Mouse (Mus musculus): Measurements from ENCODE around the gene Klf15.

Klf15 gene

GRCm38 (mm10) chr6:90462181-90462706 lies at the start of gene Klf15:
Gene Klf15 (plus strand): TSS chr6:90462576.
- DNase-seq (ENCODE audit: low read depth, low spot score), result peak; percentile 65

DNA sequence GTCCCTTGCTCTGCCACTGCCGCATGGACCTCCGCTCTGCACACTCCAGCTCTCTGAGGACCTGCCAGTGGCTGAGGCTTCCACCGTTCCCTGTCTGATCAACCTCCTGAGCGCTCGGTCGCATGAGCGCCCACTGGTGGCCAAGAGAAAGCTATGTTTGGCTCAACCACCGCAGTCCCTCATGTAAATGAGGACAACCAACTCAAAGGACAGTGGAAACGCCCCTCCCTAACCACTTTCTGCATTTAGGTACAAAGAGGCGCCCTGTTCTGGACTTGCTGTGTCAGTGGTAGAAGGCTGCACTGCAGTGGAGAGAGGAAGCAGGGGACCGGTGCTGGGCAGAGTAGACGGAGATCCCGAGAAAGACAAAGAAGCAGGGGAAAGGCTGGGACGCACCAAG lies 39.8 kb upstream of the Klf15 start:
- peak; percentile 53 for DNase-seq (ENCODE audit: low read depth, low spot score)

GRCm38 (mm10) chr6:90425361-90425760 lies 37.0 kb upstream of the Klf15 start:
- DNase-seq (ENCODE audit: low read depth, low spot score), result no peak

DNA sequence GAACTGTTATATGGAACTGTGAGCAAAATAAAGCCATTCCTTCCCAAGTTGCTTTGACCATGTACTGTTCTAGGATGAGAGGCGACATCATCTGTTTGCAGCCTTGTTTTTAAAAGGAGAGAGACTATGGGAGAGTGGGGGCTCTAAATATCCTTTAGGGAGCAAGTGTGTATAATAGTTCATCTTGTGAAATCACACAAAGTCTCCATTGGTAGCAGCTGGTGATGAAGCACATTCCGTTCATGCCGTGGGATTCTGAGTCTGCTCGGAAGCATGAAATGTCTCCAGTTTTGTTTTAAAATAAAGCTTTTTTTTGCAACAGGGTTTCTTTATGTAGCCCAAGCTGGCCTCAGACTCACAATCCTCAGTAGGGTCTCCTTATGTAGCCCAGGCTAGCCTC lies 36.4 kb upstream of the Klf15 start:
- no peak for DNase-seq (ENCODE audit: low read depth, low spot score)

- peak; percentile 30 for DNase-seq (ENCODE audit: low read depth, low spot score)
Observed at GRCm38 (mm10) chr6:90428380-90428974, 33.9 kb upstream of the Klf15 start, which contains the start of gene Cfap100. Gene Cfap100 (minus strand): TSS chr6:90428797.

DNA sequence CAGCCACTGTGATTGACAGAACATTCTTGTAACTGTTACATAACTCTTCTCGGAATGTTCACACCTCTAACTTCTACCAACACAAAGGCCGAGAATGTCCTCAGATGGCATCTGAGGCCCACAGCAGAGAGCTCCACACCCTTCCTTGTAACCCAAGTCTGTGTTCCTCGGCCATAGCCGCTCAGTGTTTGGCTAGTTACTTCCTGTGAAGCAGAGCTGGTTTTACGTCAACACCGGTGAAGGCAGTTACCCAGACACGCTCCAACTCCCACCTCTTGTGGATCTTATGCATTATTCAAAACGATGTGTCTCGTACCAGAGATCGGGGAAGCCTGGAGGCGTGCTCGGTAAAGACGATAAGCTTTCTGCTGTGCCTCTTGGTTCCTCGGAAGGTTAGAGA lies 32.5 kb upstream of the Klf15 start:
- DNase-seq (ENCODE audit: low read depth, low spot score), result no peak

GRCm38 (mm10) chr6:90431487-90431886 lies 30.9 kb upstream of the Klf15 start:
- no peak for DNase-seq (ENCODE audit: low read depth, low spot score)

DNA sequence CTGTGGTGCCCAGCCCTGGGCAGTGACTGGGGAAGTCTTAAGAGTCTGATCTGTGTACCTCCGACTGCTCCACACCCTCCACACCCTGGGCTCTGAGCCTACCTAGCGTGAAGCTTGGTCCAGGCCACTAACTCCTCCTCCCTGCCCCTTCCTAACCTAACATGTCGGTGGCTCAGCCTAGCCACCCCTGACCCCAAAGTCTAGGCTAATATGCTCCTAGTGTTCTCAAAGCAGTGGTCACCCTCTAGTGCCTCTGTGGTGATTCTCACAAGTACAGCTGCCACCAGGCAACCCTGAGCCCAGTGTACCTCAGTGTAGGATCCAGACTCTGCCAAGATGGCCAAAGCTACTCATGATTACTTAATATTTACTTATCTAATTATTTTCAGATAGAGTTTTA lies 27.7 kb upstream of the Klf15 start:
- DNase-seq (ENCODE audit: low read depth, low spot score), result no peak

DNA sequence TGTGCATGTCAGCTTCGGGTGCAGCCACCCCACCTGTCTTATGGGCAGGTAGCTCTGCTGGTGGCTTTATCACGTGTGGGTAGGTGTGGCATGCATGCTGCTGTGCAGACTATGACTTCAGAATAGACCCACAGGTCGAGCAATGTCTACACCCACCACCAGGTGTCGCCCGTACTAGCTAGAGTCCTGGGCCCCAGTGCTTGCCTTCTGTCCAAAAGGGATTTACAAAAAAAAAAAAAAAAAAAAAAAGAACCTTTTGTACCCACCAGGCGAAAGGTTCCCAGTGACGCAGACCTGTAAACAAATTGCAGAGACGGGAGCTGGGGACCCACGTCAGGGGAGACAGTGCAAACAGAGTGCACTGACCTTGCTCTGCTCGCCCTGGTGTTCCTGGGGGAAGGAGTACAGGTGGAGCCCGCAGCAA lies 27.2 kb upstream of the Klf15 start:
- no peak for DNase-seq (ENCODE audit: low read depth, low spot score)

- no peak for DNase-seq (ENCODE audit: low read depth, low spot score)
Observed at GRCm38 (mm10) chr6:90436192-90436907, 26.0 kb upstream of the Klf15 start.

DNA sequence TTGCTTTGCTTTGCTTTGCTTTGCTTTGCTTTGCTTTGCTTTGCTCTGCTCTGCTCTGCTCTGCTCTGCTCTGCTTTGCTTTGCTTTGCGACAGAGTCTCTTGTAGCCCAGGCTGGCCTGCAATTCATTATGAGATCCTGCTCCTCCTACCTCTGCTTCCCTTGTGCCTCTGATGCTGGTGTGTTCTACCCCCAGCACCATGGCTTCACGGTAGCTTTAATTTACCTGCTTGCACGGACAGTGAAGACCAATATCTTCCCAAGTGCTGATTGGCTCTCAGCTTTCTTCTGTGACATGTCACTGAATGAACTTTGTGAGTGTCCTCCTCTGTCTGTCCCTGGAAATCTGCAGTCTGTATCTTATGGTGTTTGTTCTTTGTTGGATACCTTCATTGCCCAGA lies 25.3 kb upstream of the Klf15 start:
- no peak for DNase-seq (ENCODE audit: low read depth, low spot score)

GRCm38 (mm10) chr6:90446883-90447282 lies 15.5 kb upstream of the Klf15 start:
- DNase-seq (ENCODE audit: low read depth, low spot score), result no peak

DNA sequence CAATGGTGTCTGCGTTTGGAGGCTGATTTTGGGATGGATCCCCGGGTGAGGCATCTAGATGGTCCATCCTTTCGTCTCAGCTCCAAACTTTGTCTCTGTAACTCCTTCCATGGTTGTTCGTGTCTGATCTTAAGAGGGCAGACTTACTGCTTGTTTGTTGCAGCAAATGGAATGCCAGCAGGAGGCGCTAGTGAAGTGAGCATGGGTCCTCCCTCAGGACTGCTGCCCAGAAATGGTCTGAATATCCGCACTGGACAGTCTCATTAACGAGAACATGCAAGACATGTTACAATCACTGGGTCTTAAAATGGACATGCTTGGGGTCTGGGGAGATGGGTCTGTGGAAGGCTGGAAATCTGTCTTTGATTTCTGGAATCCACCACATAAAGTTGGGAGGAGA lies 12.2 kb upstream of the Klf15 start:
- DNase-seq (ENCODE audit: low read depth, low spot score), result peak; percentile 46

DNA sequence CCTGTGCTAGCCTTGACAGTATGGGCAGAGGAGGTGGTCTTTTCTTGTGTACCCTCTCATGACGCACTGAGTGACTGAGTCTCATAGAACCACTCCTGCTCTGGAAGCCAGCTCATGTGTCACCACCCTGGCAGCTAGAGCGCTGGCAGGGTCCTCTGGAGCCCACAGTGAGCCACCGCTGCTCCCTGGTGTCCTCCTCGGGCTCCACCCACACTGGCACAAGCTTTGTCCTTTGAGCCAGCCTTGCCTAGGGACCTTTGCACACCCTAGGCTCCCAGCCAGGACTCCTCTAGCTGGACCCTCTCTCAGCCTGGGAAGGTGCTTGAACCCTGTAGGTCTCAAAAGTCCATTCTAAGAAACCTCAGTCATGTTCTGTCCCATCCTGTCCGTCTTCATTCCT lies 11.7 kb upstream of the Klf15 start:
- DNase-seq (ENCODE audit: low read depth, low spot score), result no peak

DNA sequence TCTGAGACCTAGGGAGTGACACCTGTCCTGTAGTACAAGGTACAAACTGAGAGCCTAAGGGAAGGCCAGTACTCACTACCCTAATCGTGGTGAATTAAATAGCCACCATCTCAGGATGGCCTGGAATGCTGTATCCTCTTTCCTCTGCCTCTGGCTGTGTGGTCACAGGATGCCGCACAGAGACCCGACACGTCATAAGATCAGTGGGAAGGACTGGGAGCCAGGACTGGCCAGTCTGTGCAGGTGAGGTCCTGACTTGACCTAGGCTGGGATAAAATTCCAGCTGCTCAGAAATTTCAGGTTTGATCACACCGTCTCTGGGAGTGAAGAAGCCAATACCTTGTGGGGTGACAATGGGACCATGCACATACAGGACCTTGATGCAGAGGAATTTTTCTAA lies 10.9 kb upstream of the Klf15 start:
- no peak for DNase-seq (ENCODE audit: low read depth, low spot score)

DNA sequence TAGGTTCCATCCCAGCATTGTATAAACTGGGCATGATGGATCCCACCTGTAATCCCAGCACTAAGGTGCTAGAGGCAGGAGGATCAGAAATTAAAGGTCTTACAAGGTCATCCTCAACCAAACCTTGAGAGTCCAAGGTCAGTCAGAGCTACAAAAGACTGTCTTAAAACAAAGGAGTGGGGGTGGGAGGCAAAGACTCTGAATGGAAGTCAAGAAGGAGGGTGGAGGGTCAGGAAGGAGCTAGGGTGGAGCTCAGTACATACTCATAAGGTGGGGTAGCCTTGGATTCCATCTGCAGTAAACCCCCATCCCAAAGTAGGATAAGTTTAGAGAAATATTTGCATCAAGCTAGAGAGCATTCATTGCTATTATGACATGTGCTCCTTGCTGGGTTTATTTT lies 9.8 kb upstream of the Klf15 start:
- DNase-seq (ENCODE audit: low read depth, low spot score), result no peak

GRCm38 (mm10) chr6:90453751-90454150 lies 8.6 kb upstream of the Klf15 start:
- no peak for DNase-seq (ENCODE audit: low read depth, low spot score)

- no peak for DNase-seq (ENCODE audit: low read depth, low spot score)
Observed at GRCm38 (mm10) chr6:90457421-90457820, 5.0 kb upstream of the Klf15 start.

DNA sequence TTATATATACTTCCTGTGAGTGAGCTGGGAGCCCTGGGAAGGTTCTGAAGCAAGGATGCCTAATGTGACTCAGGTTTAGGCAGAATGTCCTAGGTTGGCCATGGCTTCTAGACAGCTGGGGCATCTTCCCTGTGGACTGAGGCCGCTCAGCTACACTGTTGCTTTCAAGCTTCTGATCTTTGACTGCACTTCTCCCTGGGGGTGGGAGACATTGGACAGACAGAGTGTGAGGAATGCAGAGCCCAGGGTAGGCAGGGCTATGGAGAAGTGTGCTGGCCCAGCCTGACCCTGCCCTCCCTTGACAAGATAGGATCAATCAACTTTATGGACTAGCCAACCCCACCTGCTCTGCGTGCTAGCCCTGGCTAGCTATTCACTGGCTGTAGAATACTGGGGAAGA lies 1.2 kb upstream of the Klf15 start:
- DNase-seq (ENCODE audit: low read depth, low spot score), result no peak

DNA sequence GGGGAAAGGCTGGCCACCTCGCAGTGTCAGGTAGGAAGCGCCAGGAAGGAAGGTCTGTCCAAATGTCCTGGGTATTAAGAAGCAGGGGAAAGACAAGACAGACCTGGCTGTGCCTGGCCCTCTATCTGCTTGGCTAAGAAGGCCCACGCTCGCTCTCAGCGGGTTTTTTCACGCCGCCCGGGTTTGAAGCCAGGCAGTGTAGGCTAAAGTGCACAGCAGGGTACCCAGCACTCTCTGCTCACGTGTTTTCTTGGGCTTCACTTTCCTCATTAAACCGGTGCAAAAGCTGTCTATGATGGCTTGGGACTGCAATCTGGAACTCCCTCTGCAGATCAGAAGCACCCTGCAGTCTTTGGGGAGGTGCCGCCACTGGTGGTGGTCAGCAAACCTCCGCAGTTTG lies 605 bp upstream of the Klf15 start:
- no peak for DNase-seq (ENCODE audit: low read depth, low spot score)

GRCm38 (mm10) chr6:90462841-90463227 lies 458 bp downstream of the Klf15 start:
- peak; percentile 8 for DNase-seq (ENCODE audit: low read depth, low spot score)

DNA sequence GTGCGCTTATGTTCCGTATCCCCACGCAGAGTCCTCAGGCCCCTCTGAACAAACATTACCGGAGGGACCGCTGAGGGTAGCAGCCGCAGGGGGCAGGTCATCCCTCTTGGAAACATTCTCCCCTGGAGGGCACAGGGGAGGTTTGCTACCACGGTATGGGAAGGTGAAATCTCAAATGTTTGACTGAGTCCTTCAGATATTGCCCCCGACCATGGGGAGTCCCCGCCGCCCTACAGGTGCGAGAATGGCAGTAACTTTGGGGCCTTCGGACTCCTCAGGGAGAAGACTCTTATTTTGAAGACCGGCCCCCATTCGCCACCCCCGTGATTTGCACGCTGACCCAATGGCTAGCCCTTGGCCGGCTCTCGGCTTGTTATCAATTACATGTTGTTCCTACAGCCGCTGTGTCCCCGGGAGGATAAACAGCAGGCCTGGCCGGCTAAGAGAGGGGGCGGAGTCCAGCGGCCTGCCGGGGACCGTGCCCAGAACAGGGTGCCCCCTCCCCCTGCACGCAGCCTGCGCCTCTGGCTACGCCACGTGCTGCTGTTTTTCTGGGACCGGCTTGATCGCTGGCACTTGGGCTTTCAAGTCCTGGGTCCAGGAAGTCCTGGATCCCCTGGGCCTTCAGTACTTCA lies 969 bp downstream of the Klf15 start:
- DNase-seq (ENCODE audit: low read depth, low spot score), result peak; percentile 31

DNA sequence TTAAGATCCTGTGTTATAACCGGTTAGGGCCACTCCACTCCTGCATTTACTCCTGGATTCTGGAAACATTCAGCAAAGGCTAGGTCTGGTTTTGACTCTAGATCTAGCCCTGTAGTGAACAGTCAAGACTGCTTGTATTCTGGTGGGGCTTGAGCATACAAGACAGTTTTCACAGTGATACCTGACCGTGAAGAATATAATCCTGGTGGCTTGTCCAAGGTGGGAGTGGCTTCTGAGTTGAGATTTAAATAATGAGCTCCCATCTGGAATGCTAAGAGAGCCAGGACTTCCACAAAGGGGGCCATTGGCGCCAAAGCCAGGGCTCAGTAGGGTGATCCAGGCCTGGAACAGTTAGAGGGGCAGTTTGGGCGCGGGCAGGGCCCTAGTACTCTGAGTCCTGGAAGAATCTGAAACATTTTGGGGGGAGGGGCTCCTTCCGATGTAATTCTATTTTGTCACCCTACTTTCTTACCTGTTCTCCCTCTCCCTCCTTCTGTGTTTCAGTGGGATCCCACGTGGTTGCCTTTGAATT lies 1.6 kb downstream of the Klf15 start:
- DNase-seq (ENCODE audit: low read depth, low spot score), result no peak
